Mouse (Mus musculus) hindbrain, embryonic 12.5 days (tissue): ENCODE measurements around the gene Zfp524. TPM values are rescaled to one million over a fixed set of nuclear protein-coding genes. Genes with fewer than 3 reads are reported as not detected.

ENCODE experiments used
- ATAC-seq: fragments of 200-750 bp; cut with Nextera tagmentation; 2 replicates; pipeline ENCODE4 v1.8.0; 2017; ENCODE audit warnings: moderate TSS enrichment; ENCODE audit not compliant: low FRiP score
- H3K27ac ChIP-seq: fragments of 300-500 bp; sonication (generic); 2 replicates; pipeline ENCODE4 v1.5.1; 2016; ENCODE audit warnings: mild to moderate bottlenecking
- H3K27me3 ChIP-seq: fragments of 300-500 bp; sonication (generic); 2 replicates; pipeline ENCODE4 v1.6.1; 2016; ENCODE audit warnings: mild to moderate bottlenecking
- H3K36me3 ChIP-seq: fragments of 300-500 bp; sonication (generic); 2 replicates; pipeline ENCODE4 v1.6.1; 2016; ENCODE audit warnings: mild to moderate bottlenecking
- H3K4me1 ChIP-seq: fragments of 300-500 bp; sonication (generic); 2 replicates; pipeline ENCODE4 v1.6.1; 2016
- H3K4me2 ChIP-seq: fragments of 300-500 bp; sonication (generic); replicated peaks from 2 replicates; pipeline ENCODE4 v1.6.1; 2016; ENCODE audit warnings: mild to moderate bottlenecking
- H3K4me3 ChIP-seq: fragments of 300-500 bp; sonication (generic); 2 replicates; pipeline ENCODE4 v1.5.1; 2016; ENCODE audit warnings: mild to moderate bottlenecking
- H3K9ac ChIP-seq: fragments of 300-500 bp; sonication (generic); 2 replicates; pipeline ENCODE4 v1.6.1; 2016; ENCODE audit warnings: mild to moderate bottlenecking, moderate library complexity
- H3K9me3 ChIP-seq: fragments of 300-500 bp; sonication (generic); replicated peaks from 2 replicates; pipeline ENCODE4 v1.6.1; 2016; ENCODE audit warnings: mild to moderate bottlenecking
- WGBS: fragments of 180-500 bp; shearing (Covaris S2); methylation state at CpG from one replicate; pipeline ENCODE4 v1.1.7; 2016; 5-methylcytosine and 5-hydroxymethylcytosine counted together
- polyA plus RNA-seq: library from polyadenylated mRNA; unstranded; fragments of >200 nt; fragmentation: Nextera tagmentation; extraction: Ambion mirVana; gene quantifications from 2 replicates; pipeline ENCODE4 v1.2.1, GENCODE M21; 2016

The Zfp524 gene
- polyA plus RNA-seq, 1 experiment from 2014 or later: 9.1 TPM

GRCm38 (mm10) chr7:5037467-5037866 lies 23.3 kb downstream of the Zfp524 start:
- H3K27me3 ChIP-seq: no peaks in the 10 kb centered on the region
- 0 out of 2 replicates have a peak overlapping the region, but pooled peaks have one; percentile 98 for H3K27ac ChIP-seq
- peaks cover 37% of the 10 kb centered on the region for H3K36me3 ChIP-seq
- 89% methylated on average over 8 of the region's 8 CpGs for WGBS
- no peak for ATAC-seq
- no peak overlapping the region for H3K9ac ChIP-seq
- peak overlapping the region; percentile 54 for H3K4me2 ChIP-seq
- H3K9me3 ChIP-seq: no peaks in the 10 kb centered on the region
- peaks cover 12% of the 10 kb centered on the region; the same call in 1 of the 2 replicates for H3K4me1 ChIP-seq
- H3K4me3 ChIP-seq: peak overlapping the region; percentile 66

- Histone ChIP-seq H3K27me3 (no peaks in the 10 kb centered on the region), H3K4me3 (peak within 1 kb of the TSS; percentile 66), H3K36me3 (peaks cover 29% of the 10 kb centered on the region), H3K9me3 (no peaks in the 10 kb centered on the region), H3K9ac (peak within 1 kb of the TSS; percentile 73), H3K27ac (peak within 1 kb of the TSS; percentile 98), H3K4me1 (peaks cover 12% of the 10 kb centered on the region; the same call in 1 of the 2 replicates), H3K4me2 (peak within 1 kb of the TSS; percentile 54)
- ATAC-seq: peak; percentile 97
- WGBS: under 1% methylated on average over 48 of the region's 48 CpGs
Observed at GRCm38 (mm10) chr7:5038109-5038732, 24.0 kb downstream of the Zfp524 start, which contains the start of gene Zfp784. Zfp784 (minus strand) TSS chr7:5038446.

GRCm38 (mm10) chr7:5038940-5039339 lies 24.7 kb downstream of the Zfp524 start:
- peaks cover 22% of the 10 kb centered on the region for H3K36me3 ChIP-seq
- peak overlapping the region; percentile 54 for H3K4me2 ChIP-seq
- no peaks in the 10 kb centered on the region for H3K9me3 ChIP-seq
- 0 out of 2 replicates have a peak overlapping the region, but pooled peaks have one; percentile 98 for H3K27ac ChIP-seq
- H3K4me1 ChIP-seq: peaks cover 12% of the 10 kb centered on the region; the same call in 1 of the 2 replicates
- peak overlapping the region; percentile 73 for H3K9ac ChIP-seq
- H3K4me3 ChIP-seq: peak overlapping the region; percentile 66
- WGBS: 25% methylated on average over 5 of the region's 5 CpGs
- ATAC-seq: no peak
- H3K27me3 ChIP-seq: no peaks in the 10 kb centered on the region

- no peak overlapping the region for H3K9ac ChIP-seq
- ATAC-seq: no peak
- no peak overlapping the region for H3K4me3 ChIP-seq
- H3K4me2 ChIP-seq: no peak overlapping the region
- H3K27me3 ChIP-seq: no peaks in the 10 kb centered on the region
- no peaks in the 10 kb centered on the region for H3K4me1 ChIP-seq
- no peak overlapping the region for H3K27ac ChIP-seq
- no peaks in the 10 kb centered on the region for H3K9me3 ChIP-seq
- no peaks in the 10 kb centered on the region for H3K36me3 ChIP-seq
- WGBS: 80% methylated on average over 2 of the region's 2 CpGs
Observed at GRCm38 (mm10) chr7:5044981-5045380, 30.8 kb downstream of the Zfp524 start.

- Histone ChIP-seq H3K27me3 (no peaks in the 10 kb centered on the region), H3K9ac (no peak overlapping the region), H3K27ac (no peak overlapping the region), H3K9me3 (no peaks in the 10 kb centered on the region), H3K4me1 (peaks cover 7% of the 10 kb centered on the region; the same call in 1 of the 2 replicates), H3K4me2 (no peak overlapping the region), H3K4me3 (no peak overlapping the region), H3K36me3 (no peaks in the 10 kb centered on the region)
- WGBS: 65% methylated on average over 2 of the region's 2 CpGs
- ATAC-seq: no peak
Observed at GRCm38 (mm10) chr7:5046112-5046511, 31.9 kb downstream of the Zfp524 start.

GRCm38 (mm10) chr7:5047313-5047712 lies 33.1 kb downstream of the Zfp524 start:
- no peak overlapping the region for H3K9ac ChIP-seq
- H3K36me3 ChIP-seq: no peaks in the 10 kb centered on the region
- no peak overlapping the region for H3K4me3 ChIP-seq
- H3K9me3 ChIP-seq: no peaks in the 10 kb centered on the region
- 37% methylated on average over 2 of the region's 2 CpGs for WGBS
- H3K27me3 ChIP-seq: peaks cover 5% of the 10 kb centered on the region
- no peak for ATAC-seq
- H3K4me2 ChIP-seq: no peak overlapping the region
- peaks cover 11% of the 10 kb centered on the region for H3K4me1 ChIP-seq
- H3K27ac ChIP-seq: no peak overlapping the region

GRCm38 (mm10) chr7:5051193-5052192 lies 37.3 kb downstream of the Zfp524 start, which contains the start of gene Zfp580:
Zfp580 (plus strand) TSS chr7:5051538.
- Histone ChIP-seq H3K4me1 (peaks cover 33% of the 10 kb centered on the region), H3K27me3 (peaks cover 46% of the 10 kb centered on the region), H3K9ac (peak within 1 kb of the TSS; percentile 96), H3K4me3 (peak within 1 kb of the TSS; percentile 81), H3K4me2 (peak within 1 kb of the TSS; percentile 82), H3K36me3 (no peaks in the 10 kb centered on the region), H3K9me3 (no peaks in the 10 kb centered on the region), H3K27ac (peak within 1 kb of the TSS; percentile 86)
- 1% methylated on average over 64 of the region's 65 CpGs for WGBS
- peak; percentile 83 for ATAC-seq

GRCm38 (mm10) chr7:5052438-5052837 lies 38.2 kb downstream of the Zfp524 start:
- Histone ChIP-seq H3K27me3 (peaks cover 55% of the 10 kb centered on the region), H3K4me3 (peak overlapping the region; percentile 81), H3K9ac (peak overlapping the region; percentile 96), H3K36me3 (no peaks in the 10 kb centered on the region), H3K4me2 (peak overlapping the region; percentile 82), H3K9me3 (no peaks in the 10 kb centered on the region), H3K27ac (no peak overlapping the region), H3K4me1 (peaks cover 41% of the 10 kb centered on the region)
- WGBS: 2% methylated on average over 9 of the region's 12 CpGs
- no peak for ATAC-seq

GRCm38 (mm10) chr7:5052931-5053343 lies 38.7 kb downstream of the Zfp524 start:
- H3K27ac ChIP-seq: no peak overlapping the region
- peak overlapping the region; percentile 82 for H3K4me2 ChIP-seq
- peak overlapping the region; percentile 81 for H3K4me3 ChIP-seq
- no peaks in the 10 kb centered on the region for H3K9me3 ChIP-seq
- H3K4me1 ChIP-seq: peaks cover 41% of the 10 kb centered on the region
- peak overlapping the region; percentile 96 for H3K9ac ChIP-seq
- H3K36me3 ChIP-seq: no peaks in the 10 kb centered on the region
- H3K27me3 ChIP-seq: peaks cover 60% of the 10 kb centered on the region
- ATAC-seq: no peak
- 3% methylated on average over 45 of the region's 45 CpGs for WGBS

GRCm38 (mm10) chr7:5053456-5054179 lies 39.4 kb downstream of the Zfp524 start:
- ATAC-seq: no peak
- Histone ChIP-seq H3K36me3 (no peaks in the 10 kb centered on the region), H3K27me3 (peaks cover 67% of the 10 kb centered on the region), H3K4me2 (peak overlapping the region; percentile 82), H3K4me3 (peak overlapping the region; percentile 81), H3K9me3 (no peaks in the 10 kb centered on the region), H3K27ac (no peak overlapping the region), H3K4me1 (peaks cover 41% of the 10 kb centered on the region), H3K9ac (peak overlapping the region; percentile 96)
- 10% methylated on average over 32 of the region's 32 CpGs for WGBS

- Histone ChIP-seq H3K9me3 (no peaks in the 10 kb centered on the region), H3K27me3 (peaks cover 73% of the 10 kb centered on the region), H3K4me2 (peak overlapping the region; percentile 69), H3K4me3 (peak overlapping the region; percentile 49), H3K36me3 (no peaks in the 10 kb centered on the region), H3K27ac (peak overlapping the region; percentile 35; the same call in 1 of the 2 replicates), H3K4me1 (peaks cover 47% of the 10 kb centered on the region), H3K9ac (peak overlapping the region; percentile 78)
- ATAC-seq: no peak
- WGBS: 1% methylated on average over 52 of the region's 55 CpGs
Observed at GRCm38 (mm10) chr7:5056651-5057263, 42.5 kb downstream of the Zfp524 start.
